Mouse (Mus musculus): Measurements from ENCODE around the gene Hnrnpf.

- no peak for TF ChIP-seq CTCF (IDR thresholded peaks at IDR 0.05; ENCODE audit: control insufficient read depth, insufficient read depth, insufficient read length)
- TF ChIP-seq USF1 (IDR thresholded peaks at IDR 0.05; ENCODE audit: low read depth): no peak
- TF ChIP-seq MAX (IDR thresholded peaks at IDR 0.05): no peak
- no peak for TF ChIP-seq MYOD1 (IDR thresholded peaks at IDR 0.05; ENCODE audit: control insufficient read depth, insufficient read length, low read depth)
- no peak for TF ChIP-seq CEBPB (IDR thresholded peaks at IDR 0.05; ENCODE audit: low read depth)
These were observed 6.7 kb upstream of the Hnrnpf start for GRCm38 (mm10) chr6:117893435-117893834.

Data from C2C12 (cell line).